Mouse (Mus musculus) gastrocnemius, postnatal 4 days (tissue): ENCODE results near the gene Pus1. TPM values are rescaled to one million over a fixed set of nuclear protein-coding genes. Genes with fewer than 3 reads are reported as not detected.

Experiments
- DNase-seq, 2 experiments: peaks; one replicate each; pipeline ENCODE4 v3.0.0; 2021 to 2022; ENCODE audit warnings: low spot score in 2 of 2, mixed read lengths in 2 of 2
- long read RNA-seq, 2 experiments: library from polyadenylated mRNA; stranded (forward); transcript quantifications; one replicate each; pipeline ENCODE4 v2.0.0; 2021
- total RNA-seq, 2 experiments: library from RNA; stranded (reverse); gene quantifications; 2 replicates each; pipeline ENCODE4 v1.2.3; 2021

Pus1 gene
- 10 to 100 TPM; 17.1 to 19.4 TPM for total RNA-seq
- long read RNA-seq, experiment 1, transcript Pus1-202 (6 exons, 1,814 nt): major isoform, 15 of 25 reads
- long read RNA-seq, experiment 1, partial matches to known transcripts: 3 of 25 reads
- long read RNA-seq, experiment 1, other reads (novel, unspliced or antisense): 3 of 25 reads
- long read RNA-seq, experiment 2, transcript Pus1-202 (6 exons, 1,814 nt): major isoform, 15 of 23 reads
- long read RNA-seq, experiment 2, partial matches to known transcripts: 3 of 23 reads
- long read RNA-seq, experiment 2, other reads (novel, unspliced or antisense): 1 of 23 reads

DNA sequence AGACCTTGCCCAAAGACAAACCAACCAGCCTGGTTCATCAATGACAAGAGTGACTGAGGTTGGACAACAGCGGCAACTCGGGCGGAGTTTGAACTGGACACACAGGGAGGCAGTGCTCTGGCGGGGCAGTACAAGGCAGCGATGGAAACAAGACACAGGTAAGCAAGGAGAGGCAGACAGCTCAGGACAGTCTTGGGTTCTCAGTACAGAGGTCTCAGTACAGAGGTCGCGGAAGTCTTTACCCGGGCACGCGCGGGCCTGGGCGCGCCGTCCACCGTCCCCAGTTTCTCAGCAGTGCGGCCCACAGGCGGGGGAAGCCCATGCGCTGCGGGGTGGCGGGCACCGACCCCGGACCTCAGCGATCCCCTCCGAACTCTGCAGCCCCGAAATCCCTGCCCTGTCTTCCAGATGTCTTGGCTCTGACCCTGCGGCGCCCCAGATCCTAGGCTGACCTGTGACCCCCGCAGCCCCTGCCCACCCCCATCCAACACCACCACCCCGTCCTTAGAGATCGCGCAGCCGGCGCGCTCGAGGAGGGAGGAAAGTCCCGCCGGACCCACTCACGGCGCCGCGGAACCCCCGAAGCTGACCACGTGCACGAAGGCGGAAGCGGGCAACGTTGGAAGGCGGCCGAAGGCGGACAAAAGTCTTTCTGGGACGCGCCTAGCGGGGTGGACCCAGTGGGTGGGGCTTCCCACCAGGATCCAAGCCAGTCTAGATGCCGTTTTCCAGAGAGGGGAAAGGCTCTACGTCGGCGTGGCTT, at the start of gene Pus1:
TSS of gene Pus1 (minus strand) at position 662 of the 763 bp plus-strand sequence.
- peak; percentile 94 to 97 for DNase-seq

DNA sequence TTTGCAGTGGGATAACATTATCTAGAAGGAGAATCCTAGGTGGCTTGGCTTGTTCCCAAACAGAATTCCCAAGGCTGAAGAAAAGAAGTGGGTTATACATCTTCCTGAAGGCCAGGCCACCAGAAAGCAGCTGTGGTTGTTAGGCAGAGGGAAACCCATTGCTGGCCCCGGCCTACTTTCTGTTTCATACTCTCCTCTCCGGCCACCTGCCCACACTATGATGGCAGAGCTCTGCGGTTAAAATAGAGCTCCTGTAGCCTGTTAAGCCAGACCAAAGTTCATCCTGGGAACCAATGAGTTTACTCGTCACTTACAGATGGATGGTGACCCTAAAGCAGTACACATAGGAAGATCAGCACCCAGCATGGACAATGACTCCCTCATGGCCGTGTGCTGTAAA, 47.1 kb upstream of the Pus1 start:
- no peak for DNase-seq

DNA sequence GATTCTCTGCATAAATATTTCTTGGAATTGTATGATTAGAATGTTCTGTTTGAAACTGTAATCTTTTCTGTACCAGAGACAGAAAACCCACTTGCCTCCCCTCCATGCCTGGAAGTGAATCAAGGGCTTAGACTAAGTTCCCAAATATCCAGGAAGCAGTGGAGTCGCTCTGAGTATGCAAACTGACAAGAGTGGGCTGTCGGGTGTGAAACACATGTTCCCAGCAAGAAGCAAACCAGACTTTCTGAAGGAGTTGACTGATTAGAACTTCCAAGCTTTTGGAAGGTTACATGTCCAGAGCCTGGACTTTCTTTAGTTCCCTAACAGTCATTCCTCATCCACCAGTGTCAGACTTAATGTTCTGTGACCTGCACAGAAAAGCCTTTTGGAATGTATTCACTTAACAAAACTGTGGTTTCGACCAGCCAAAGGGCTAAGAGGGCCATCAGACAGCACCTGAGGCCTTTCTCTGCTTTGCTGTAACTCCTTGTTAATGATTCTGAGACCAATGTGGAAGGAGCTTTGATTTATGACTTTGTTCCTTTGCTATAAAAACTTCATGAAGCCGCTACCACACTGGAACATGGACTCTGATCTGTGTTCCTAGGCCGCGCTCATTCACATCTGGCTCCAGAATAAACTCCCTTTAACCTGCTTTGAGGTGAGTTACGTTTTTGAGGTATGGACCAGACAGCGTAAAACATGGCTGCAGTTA, 46.5 kb upstream of the Pus1 start:
- no peak for DNase-seq

DNA sequence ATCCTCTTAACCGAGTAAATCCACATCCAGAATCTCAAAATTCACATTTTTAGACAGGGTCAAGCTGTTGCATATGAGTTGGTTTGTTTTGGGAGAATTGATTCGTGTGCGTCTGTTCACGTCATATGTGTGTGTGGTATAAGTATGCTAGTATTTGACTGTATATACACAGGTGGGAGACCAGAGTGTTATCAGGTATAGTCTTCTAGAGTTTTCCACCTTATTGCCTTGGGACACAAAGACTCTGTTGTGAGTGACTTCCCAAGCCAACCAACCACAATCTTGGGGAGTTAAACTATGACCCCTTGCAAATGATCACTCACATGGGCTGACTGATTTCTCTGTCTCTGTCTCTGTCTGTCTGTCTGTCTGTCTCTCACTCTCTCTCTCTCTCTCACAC, 44.0 kb upstream of the Pus1 start:
- no peak for DNase-seq

DNA sequence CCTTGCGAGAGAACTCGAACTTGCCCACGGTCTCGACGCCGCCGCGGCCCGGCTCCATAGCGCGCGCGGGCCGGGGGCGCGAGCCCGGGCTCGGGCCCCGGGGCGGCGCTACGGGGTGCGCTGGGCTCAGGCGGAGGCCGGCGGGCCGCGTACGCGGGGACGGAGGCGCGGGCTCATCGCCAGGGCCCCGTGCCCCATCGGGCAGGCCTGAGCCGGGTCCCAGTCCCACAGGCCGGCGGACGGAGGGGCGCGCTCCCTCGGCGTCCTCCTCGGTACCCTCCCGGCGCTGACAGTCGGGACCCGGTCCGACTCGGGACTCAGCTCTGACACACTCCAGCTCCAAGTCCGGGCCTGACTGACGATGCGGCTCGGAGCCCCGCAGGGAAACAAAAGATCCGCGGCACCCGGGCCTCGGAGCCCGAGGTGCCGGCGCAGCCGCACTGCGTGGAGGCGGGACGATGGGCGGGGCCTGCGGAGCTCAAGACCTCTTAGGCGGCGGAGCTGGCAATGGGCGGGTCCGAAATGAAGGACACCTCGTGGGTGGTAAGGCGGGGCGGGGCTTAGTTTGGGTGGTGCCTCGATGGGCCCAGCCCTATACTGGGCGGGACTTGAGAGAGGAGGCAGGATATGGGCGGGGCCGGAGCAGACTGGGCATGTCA, 29.3 kb upstream of the Pus1 start, which contains the start of gene Ulk1:
TSS of gene Ulk1 (minus strand) at position 431 of the 659 bp plus-strand sequence.
- peak; percentile 96 to 100 for DNase-seq

DNA sequence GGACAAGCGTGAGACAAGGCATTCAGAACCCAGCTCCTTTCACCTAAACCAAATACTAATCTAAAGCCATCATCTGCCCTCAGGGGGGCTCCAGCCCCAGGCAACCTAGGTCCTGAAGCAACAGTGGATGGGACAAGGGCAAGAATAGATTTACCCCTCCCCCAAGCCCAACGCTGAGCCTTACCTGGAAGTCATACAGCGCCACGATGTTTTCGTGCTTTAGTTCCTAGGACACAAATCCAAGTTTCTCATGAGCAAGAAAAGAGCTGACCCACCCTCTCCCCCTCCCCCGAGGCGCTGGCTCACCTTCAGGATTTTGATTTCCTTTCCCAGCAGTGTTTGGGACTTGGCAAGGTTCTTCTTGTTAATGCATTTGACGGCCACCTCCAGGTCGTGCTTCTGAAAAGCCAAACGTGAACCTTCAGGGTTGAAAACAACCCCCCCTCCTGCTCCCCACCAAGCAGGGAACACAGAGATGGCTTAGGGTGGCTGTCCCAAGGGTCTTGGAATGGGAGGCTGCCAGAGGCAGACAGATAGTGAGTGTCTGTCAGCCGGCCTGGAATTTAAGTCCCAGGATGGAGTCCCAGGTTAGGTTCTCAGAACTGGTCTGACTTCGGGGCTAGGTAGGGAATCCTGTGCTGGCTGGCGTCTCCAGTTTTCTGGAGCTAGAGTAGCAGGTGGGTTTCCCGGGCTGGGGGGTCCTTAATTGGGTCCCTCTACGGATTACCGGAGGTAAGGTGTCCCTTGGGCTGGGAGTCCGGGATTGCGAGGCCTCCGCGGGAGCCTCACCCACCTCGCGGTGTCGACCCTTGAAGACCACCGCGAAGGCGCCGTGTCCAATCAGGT, 28.6 kb upstream of the Pus1 start:
- peak in 1 of 2 experiments; percentile 43 for DNase-seq

DNA sequence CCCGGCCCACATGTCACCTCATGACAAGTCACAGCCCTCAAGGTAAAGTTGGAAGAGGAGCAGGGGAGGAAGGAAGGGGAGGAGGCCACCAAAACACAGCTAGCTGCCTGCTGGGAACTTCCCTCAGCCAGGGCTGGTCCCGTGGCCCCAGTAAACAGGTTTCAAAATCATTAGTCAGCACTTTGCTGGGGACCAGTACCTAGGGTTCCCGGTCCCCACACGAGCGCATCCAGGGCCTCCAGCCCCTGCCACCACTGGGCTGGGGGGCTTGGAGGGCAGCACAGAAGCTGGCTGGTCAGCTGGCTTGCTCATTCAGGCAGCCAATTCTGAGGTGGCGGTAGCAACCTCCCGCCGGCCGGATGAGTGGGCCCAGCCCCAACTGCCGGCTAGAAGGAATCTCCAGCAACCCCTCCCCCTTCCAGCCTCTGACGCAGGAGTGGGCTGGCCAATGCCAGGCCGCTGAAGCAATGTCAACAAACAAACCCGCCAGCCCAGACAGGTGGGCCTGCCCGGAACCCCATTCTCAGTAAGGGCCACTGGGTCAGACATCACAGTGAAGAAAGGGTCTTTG, 27.7 kb upstream of the Pus1 start:
- peak; percentile 56 to 84 for DNase-seq

DNA sequence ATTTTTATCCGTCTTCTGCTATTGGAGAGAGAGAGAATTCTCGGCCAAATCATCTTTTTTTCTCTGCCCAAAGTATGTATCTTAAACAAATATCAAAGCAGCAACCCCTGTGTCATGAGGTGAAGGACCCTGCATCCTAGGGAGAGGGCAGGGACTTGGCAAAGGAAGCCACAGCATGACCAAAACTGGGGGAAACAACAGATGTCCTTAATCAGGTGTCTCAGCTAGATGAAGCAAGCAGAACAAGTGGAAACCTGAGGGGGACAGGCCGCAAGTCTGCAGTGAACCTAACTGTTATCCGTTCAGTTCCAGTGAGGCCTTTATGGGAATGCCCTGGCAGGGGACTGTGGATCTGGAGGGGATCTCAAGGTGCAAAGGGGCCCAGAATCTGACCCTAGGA, 27.0 kb upstream of the Pus1 start:
- no peak for DNase-seq

DNA sequence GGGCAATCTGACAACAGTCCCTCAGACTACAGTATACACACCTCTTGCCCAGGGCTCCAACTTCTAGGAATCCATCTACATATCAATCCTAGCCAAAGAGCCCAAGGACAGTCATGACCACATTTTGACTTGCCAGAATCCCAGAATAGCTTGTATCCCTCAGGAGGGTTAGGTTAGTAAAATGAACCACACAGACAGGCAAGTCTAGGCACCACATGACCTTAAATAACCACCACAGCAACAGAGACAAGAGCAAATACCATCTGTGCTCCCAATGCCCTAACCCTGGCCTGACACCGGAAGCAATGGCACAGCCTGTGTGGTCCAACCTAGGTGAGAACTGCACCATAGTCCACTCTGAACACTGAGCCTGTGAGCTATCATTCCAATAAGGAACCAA, 26.2 kb upstream of the Pus1 start:
- no peak for DNase-seq

DNA sequence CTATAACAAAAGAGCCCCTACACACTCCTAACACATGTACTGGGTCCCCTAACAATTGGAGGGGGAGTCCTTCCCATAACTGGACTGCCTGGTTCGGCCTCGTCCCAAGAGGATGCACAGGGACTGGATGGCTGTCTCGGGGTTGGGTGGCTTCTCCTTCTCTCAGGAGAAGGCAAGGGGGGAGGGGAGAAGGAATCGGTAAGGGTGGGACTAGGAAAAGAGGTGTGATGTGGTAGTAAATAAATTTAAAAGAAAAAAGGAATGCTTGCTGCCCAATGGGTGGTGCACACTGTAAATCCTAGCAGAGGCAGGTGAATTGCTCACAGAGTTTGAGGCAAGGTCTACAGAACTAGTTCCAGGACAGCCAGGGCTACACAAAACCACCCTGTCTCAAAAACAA, 25.7 kb upstream of the Pus1 start:
- no peak for DNase-seq

DNA sequence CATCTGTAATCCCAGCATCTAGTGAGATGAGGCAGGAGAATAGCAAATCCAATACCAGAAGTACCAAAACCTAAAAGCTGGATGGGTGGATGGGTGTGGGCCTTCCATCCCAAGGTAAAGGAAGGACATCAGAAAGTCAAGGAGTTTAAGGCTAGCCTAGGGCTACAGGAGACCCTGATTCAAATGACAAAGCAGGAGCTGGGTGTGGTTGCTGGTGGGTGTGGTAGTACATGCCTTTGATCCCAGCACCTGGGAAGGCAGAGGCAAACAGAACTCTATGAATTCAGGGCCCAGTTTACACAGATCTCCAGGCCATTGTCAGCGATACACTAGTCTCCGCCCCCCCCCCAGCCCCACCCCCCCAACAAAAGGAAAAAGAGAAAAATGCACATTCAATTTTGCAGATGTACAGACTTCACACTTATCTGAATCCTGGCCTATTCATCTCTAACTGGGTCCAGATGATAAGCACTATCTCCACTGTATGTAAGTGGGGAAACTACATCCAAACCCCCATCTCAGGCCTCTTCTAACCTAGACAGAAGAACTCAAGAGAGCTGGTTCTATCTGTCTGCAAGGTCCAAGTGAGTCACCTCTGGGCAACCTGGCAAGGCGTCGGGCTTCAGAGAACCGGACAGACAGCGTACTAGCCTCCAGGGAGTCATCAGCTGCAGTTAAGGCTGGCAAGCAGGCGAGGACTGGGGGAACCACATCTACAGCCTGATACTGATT, 23.7 kb upstream of the Pus1 start:
- DNase-seq: no peak

DNA sequence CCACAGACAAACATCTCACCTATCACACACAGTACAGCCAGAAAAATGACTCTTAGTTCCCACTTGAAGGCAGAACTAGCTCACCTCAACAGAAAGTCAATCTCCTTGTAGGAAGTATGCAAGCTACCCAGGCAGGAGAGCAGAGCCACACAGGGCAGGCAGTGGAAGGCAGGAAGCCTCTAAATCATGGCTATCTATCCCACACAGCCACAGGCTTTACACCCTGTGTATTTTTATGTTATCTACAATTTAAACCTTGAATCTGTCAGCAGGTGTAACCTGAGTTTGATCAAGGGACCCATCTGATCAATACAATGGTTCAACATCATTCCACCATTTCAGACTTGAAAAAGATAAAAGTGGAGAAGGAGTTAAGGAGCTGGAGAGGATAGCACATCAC, 22.4 kb upstream of the Pus1 start:
- DNase-seq: no peak

DNA sequence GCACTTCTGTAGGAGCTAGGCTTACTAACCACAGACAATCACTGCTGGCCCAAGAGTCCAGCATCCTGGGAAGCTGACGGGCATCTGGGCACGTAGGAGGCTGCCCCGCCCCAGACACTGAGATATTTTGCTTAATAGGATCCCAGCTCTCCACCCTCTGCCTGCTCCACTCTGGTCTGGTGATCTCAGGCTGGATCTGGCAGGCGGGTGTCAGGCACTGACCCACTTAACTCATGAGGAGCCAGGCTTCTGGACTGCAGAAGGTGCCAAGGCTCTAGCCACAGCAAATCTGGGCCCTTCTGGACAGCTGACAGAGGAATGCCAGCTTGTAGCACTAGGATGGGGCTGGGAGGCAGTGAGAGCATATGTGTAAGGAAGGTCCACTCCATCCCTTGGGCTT, 21.7 kb upstream of the Pus1 start:
- no peak for DNase-seq

DNA sequence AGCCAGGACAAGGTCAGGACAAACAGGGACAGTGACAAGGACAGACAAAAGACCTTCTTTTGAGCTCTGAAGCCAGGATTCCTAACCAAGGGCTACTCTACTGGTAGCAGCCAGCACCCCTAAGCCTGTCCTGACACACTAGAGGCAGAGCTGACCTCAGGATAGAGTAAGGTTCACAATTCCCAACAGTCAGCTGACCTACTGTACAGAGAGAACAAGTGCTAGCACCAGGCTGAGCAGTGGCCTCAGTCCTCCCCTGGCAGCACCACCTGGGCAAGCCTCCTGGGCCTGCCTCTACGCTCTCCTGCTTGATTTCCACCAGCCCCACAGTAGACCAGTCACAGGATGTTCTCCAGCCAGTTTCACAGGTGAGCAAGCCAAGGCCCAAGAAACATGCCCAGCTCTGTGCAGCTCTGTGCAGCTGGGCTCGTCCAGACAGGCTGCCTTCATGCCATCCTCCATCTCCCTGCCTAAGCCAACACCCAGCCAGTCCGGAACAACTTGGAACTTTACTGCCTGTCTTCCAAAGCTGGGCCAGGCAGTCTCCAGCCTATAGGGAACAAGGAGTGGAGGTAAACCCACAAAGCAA, 20.7 kb upstream of the Pus1 start:
- no peak for DNase-seq

DNA sequence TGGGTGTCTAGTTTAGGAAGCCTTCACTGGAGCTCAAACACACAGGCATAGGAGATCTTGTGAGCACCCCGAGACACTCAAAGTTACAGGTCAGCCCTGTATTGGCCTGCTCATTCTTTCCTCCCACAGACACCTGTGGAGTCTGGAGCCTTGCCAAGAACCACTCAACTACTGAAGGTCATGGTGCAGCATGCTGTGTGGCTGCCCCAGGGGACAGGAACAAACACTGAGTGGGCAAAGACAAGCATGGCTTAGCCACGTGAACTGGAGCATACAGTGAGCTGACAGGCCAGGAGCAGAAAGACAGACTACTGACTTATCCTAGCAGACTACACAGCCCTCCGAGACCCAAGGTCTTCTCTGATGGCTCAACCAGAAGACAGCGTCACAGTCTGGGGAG, 17.2 kb upstream of the Pus1 start:
- no peak for DNase-seq

DNA sequence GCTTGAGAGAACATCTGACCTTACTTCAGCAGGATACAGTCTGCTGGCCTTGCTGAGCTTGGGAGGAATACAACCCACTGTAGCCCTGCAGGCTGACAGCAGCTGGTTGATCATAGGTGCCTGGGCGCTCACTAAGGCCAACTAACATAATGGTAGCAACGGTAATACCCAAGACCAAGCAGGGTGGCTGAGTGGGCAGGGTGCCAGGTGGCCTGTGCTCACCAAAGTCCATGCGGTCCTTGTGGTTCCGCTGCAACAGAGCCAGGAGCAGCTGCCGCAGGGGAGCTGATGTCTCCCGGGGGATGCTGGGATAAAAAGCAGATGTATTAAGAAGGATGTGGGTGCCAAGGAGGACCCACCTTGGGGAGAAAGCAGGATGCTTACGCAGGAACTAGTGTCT, 13.9 kb upstream of the Pus1 start:
- no peak for DNase-seq

DNA sequence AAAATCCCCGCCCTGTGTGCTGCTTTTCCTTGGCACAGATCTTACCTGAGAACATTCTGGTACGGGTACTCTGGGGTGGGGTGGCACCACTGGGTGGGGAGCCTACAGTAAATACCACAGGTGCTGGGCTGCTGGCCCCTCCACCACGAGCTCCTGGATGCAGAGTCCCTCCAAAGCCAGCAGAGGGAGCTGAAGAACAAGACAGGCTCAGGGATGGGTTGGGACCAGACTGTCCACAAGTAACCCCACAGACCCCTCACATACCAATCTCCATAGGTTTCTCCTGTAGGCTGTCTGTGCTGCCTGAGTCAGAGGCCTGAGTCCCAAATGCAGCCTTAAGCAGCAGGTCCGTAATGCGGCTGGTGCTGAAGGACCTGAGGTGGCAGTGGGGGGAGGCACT, 8.2 kb upstream of the Pus1 start:
- no peak for DNase-seq

DNA sequence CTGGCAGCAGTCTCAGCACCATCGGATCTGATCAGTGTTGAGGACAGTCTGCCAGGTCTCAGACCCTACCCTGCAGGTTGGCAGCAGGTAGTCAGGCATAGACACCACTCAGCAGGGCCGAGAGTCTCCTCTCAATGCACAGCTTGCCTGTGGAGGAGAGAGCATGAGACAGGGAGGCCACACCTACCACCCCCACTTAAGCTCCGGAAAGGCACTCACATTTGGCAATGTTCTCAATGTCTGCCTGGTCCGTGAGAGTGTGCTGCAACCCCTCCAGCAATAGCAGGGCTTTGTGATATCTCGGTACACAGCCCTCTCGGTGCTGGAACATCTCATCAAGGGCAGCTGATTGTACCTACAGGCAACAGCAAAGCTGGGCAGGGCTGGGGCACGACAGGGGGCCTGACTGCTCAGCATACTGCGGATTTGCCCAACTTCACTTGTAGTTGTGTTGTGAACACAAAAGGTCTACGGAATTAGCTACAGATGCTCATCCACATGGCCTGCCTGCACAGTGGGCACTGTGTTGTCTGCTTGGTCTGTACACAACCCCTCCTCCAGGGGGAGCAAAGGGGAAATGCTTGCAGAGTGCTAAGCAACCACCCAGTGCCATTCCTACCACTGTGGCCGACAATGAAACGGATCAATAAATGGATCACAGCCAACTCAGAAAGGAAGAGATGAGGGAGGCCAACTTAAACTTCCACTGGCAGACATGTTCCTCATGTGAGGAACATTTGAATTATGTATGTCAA, 5.8 kb upstream of the Pus1 start:
- DNase-seq: no peak
